Mouse (Mus musculus): ENCODE measurements around the gene Btbd35f21. TPM values are rescaled to one million over a fixed set of nuclear protein-coding genes. Genes with fewer than 3 reads are reported as not detected.
"Not testable (repeated sequence)": the region's sequence is repeated elsewhere in the genome, so short reads cannot be mapped to it uniquely, and the experiment has no call there.

Btbd35f21 gene
- not detected in 2 replicates for polyA plus RNA-seq (2015; fragmentation: Nextera tagmentation; extraction: Ambion mirVana)

- ATAC-seq (ENCODE audit: low read depth); H3K4me1 ChIP-seq (ENCODE audit: control insufficient read depth, low read depth, low read length); H3K4me2 ChIP-seq (ENCODE audit: low read depth, low read length); H3K36me3 ChIP-seq (ENCODE audit: control insufficient read depth, insufficient read depth); H3K27ac ChIP-seq (ENCODE audit: low read length); H3K4me3 ChIP-seq (ENCODE audit: low read depth, low read length); H3K27me3 ChIP-seq (ENCODE audit: control insufficient read depth, insufficient read depth, low read depth, low read length); H3K9me3 ChIP-seq (replicated peaks; ENCODE audit: control insufficient read depth, low read length); H3K9ac ChIP-seq (ENCODE audit: low read depth, low read length): not testable (repeated sequence)
- WGBS (ENCODE audit: insufficient replicate concordance), result no CpG with 5 or more reads among the region's 2 CpGs
Measured at GRCm38 (mm10) chrX:32725809-32726208, at the start of gene Btbd35f21. Gene Btbd35f21 (plus strand): TSS chrX:32726109.

Other genes with a start within 250 kb of the Btbd35f21 start
- not detected in 2 replicates for gene Btbd35f1, start 166.1 kb upstream of the Btbd35f21 start, polyA plus RNA-seq (2015; fragmentation: Nextera tagmentation; extraction: Ambion mirVana)
- not detected in 2 replicates for gene Gm5926, start 75.4 kb upstream of the Btbd35f21 start, polyA plus RNA-seq (2015; fragmentation: Nextera tagmentation; extraction: Ambion mirVana)
- gene Btbd35f30, start 168.5 kb downstream of the Btbd35f21 start, polyA plus RNA-seq (2015; fragmentation: Nextera tagmentation; extraction: Ambion mirVana), result not detected in 2 replicates
- not detected in 2 replicates for gene Gm21789, start 215.7 kb downstream of the Btbd35f21 start, polyA plus RNA-seq (2015; fragmentation: Nextera tagmentation; extraction: Ambion mirVana)
- not detected in 2 replicates for gene Btbd35f5, start 247.8 kb downstream of the Btbd35f21 start, polyA plus RNA-seq (2015; fragmentation: Nextera tagmentation; extraction: Ambion mirVana)

Measured in liver, embryonic 16.5 days (tissue).